Mouse (Mus musculus) heart, adult 2 months (tissue): Measurements from ENCODE around the gene Ptpn23. TPM values are rescaled to one million over a fixed set of nuclear protein-coding genes. Genes with fewer than 3 reads are reported as not detected.

Experiments used
- DNase-seq, 2 experiments: peaks; one replicate each; pipeline ENCODE4 v3.0.0; 2021
- H3K27ac ChIP-seq: fragments of 200-600 bp; 2 replicates; pipeline ENCODE4 v1.8.1; 2022
- H3K27me3 ChIP-seq: fragments of 200-500 bp; 2 replicates; pipeline ENCODE4 v1.6.1; 2012; ENCODE audit warnings: mild to moderate bottlenecking, low read length, inconsistent platforms, mixed read lengths; ENCODE audit not compliant: control insufficient read depth, insufficient read depth
- H3K36me3 ChIP-seq: fragments of 200-500 bp; 2 replicates; pipeline ENCODE4 v1.6.1; 2012; ENCODE audit warnings: low read length, inconsistent platforms; ENCODE audit not compliant: control insufficient read depth, insufficient read depth
- H3K4me1 ChIP-seq: fragments of 200-500 bp; 2 replicates; pipeline ENCODE4 v1.6.1; 2011; ENCODE audit warnings: low read length; ENCODE audit not compliant: control insufficient read depth, insufficient read depth
- H3K4me3 ChIP-seq: fragments of 200-600 bp; 2 replicates; pipeline ENCODE4 v1.8.1; 2022
- H3K79me2 ChIP-seq: fragments of 200-500 bp; replicated peaks from 2 replicates; pipeline ENCODE4 v1.6.1; 2012; ENCODE audit warnings: mild to moderate bottlenecking, inconsistent platforms, low read length, moderate library complexity, mixed read lengths; ENCODE audit not compliant: control insufficient read depth, insufficient read depth
- H3K9ac ChIP-seq: fragments of 200-500 bp; 2 replicates; pipeline ENCODE4 v1.6.1; 2012; ENCODE audit warnings: low read depth, mild to moderate bottlenecking, control low read depth, inconsistent platforms, low read length, mixed read lengths
- CTCF ChIP-seq: fragments of 200-600 bp; IDR thresholded peaks from 2 replicates; pipeline ENCODE4 v1.8.1; 2022; ENCODE audit warnings: antibody characterized with exemption, mild to moderate bottlenecking, moderate library complexity
- EP300 ChIP-seq: fragments of 200-500 bp; IDR thresholded peaks from 2 replicates; pipeline ENCODE4 v1.6.1; 2011; ENCODE audit warnings: low read depth, low read length, control low read depth; ENCODE audit not compliant: insufficient read depth
- POLR2A ChIP-seq: fragments of 200-500 bp; IDR thresholded peaks from 2 replicates; pipeline ENCODE4 v1.6.1; 2011; ENCODE audit warnings: mild to moderate bottlenecking, low read depth, low read length, control low read depth; ENCODE audit not compliant: insufficient read depth
- WGBS: fragments of 180-500 bp; shearing (Covaris S2); methylation state at CpG from one replicate; pipeline ENCODE4 v1.1.7; 2018; 5-methylcytosine and 5-hydroxymethylcytosine counted together
- intact Hi-C: fragments of 180-260 bp; cut with DNase I; formaldehyde crosslinking; loops from one replicate; pipeline ENCODE4 v1.15.1; 2025
- polyA plus RNA-seq: library from polyadenylated mRNA; depleted of rRNA; stranded (reverse); fragments of >200 nt; gene quantifications from 2 replicates; pipeline ENCODE4 v1.2.3, GENCODE M21; 2012; rRNA removed
- total RNA-seq, 2 experiments: library from RNA; stranded (reverse); gene quantifications; 2 replicates each; pipeline ENCODE4 v1.2.3; 2021

Gene Ptpn23
- total and polyA plus RNA-seq, 3 experiments, result 12.9 to 15.4 (median 15.2) TPM

DNA sequence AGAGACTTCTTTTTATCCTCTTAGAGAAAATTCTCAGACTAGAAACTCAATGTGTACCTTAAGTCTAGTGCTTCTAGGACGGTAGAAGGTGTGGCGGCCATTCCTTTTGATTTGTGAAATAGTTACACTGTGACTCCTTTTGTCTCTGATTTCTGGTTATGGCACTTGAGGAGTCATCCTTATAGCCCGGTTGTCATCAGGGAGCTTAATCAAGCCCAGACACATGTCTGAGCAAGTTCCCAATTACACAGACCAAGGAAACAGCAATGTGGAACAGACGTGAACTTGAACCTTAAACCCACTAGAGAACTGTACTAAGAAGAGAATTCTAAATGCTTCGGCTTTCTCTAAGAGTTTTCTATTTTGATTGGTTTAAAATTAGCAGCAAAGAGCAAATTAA is 57.8 kb downstream of the Ptpn23 start:
- no peak overlapping the region for H3K27ac ChIP-seq
- no peaks in the 10 kb centered on the region for H3K36me3 ChIP-seq
- no peak for TF ChIP-seq EP300
- no peak for TF ChIP-seq CTCF
- no peak for TF ChIP-seq POLR2A
- H3K4me1 ChIP-seq, result no peaks in the 10 kb centered on the region; the same call in 1 of the 2 replicates
- no peaks in the 10 kb centered on the region; the same call in 1 of the 2 replicates for H3K79me2 ChIP-seq
- intact Hi-C loops, result no loop called here
- 92% methylated on average over 5 of the region's 5 CpGs for WGBS
- no peak overlapping the region for H3K4me3 ChIP-seq
- no peak for DNase-seq
- H3K9ac ChIP-seq, result no peak overlapping the region
- H3K27me3 ChIP-seq, result no peaks in the 10 kb centered on the region

DNA sequence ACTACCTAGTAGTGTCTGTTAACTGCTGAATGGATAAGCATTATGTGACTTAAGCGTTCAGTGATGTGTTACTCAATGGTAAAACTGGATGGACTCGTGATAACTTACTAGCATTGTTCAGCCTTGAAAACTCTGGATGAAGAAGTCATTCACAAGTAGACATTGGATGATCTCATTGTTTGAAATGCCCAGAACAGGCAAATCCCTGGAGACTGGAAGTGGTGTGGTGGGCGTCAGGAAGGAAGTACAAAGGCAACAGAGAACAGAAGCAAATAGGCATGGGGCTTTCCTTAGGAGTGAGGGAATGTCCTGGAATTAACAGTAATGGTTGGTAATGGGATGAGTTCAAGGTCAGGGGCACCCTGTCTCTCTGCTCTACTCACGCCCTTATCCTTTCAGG is 59.1 kb downstream of the Ptpn23 start:
- Histone ChIP-seq H3K4me1 (no peaks in the 10 kb centered on the region; the same call in 1 of the 2 replicates), H3K36me3 (no peaks in the 10 kb centered on the region), H3K27me3 (no peaks in the 10 kb centered on the region), H3K4me3 (no peak overlapping the region), H3K79me2 (no peaks in the 10 kb centered on the region; the same call in 1 of the 2 replicates), H3K27ac (no peak overlapping the region), H3K9ac (no peak overlapping the region)
- TF ChIP-seq POLR2A (no peak), EP300 (no peak), CTCF (no peak)
- 55% methylated on average over 4 of the region's 4 CpGs for WGBS
- DNase-seq, result no peak
- intact Hi-C loops, result no loop called here

DNA sequence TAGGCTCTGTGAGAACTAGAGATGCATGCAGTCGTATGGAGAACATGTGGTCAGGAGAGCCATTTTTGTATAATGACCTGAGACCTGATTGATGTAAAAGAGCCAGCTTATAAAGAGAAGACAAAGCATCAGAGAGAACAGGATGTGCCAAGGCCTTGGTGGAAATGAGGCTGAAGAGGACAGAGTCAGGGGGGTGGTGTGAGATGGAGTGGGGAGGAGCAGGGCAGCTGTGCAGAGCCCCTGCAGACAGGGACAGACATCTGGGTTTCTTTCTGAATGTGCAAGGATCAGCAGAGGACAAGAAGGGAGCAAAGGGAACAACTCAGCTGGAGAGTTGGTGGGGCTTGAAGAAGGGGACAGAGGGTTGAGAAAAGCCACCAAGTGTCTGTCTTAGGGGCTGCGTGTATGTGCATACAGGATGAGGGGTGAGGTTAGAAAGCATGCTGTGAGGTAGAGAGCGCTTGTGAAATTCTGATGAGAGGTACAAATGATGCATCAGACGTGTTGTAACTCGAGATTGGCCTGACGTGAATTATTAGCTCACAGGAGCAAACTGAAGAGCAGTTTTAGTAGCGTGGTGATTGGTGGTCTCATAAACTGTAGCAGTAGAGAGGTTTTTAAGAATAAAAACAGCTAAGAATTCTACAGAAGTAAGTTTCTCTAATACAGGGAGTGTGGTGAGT is 62.8 kb downstream of the Ptpn23 start:
- Histone ChIP-seq H3K27me3 (no peaks in the 10 kb centered on the region), H3K4me3 (no peak overlapping the region), H3K79me2 (no peaks in the 10 kb centered on the region; the same call in none of the 2 replicates), H3K9ac (no peak overlapping the region), H3K27ac (no peak overlapping the region), H3K4me1 (no peaks in the 10 kb centered on the region; the same call in 1 of the 2 replicates), H3K36me3 (no peaks in the 10 kb centered on the region)
- WGBS, result 82% methylated on average over 7 of the region's 7 CpGs
- intact Hi-C loops, result no loop called here
- TF ChIP-seq EP300, result no peak
- TF ChIP-seq CTCF, result no peak
- no peak for TF ChIP-seq POLR2A
- DNase-seq, result no peak

DNA sequence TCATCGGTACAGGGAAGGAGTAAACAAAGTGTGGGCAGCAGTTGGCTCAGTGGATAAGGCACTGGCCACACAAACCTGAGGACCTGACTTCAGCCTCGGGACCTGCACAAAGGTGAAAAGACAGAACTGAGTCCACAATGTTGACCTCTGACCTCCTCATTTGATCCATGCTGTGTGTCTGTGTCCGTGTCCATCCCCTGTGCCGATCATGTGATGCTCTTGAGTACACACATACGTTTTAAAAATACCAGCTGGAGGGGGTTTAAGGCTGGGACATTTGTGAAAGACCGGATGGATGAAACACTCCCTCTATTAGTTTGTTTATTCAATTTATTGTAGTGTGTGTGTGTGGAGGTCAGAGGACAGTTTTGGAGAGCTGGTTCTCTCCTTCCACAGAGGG is 64.2 kb downstream of the Ptpn23 start:
- no peak for DNase-seq
- H3K36me3 ChIP-seq, result no peaks in the 10 kb centered on the region
- no peaks in the 10 kb centered on the region for H3K27me3 ChIP-seq
- TF ChIP-seq EP300 (no peak), POLR2A (no peak), CTCF (no peak)
- H3K4me1 ChIP-seq, result no peaks in the 10 kb centered on the region; the same call in 1 of the 2 replicates
- no peak overlapping the region for H3K27ac ChIP-seq
- WGBS, result 79% methylated on average over 6 of the region's 6 CpGs
- no peaks in the 10 kb centered on the region; the same call in none of the 2 replicates for H3K79me2 ChIP-seq
- intact Hi-C loops, result no loop called here
- H3K4me3 ChIP-seq, result no peak overlapping the region
- no peak overlapping the region for H3K9ac ChIP-seq

GRCm38 (mm10) chr9:110342008-110342407 is 66.0 kb downstream of the Ptpn23 start:
- H3K36me3 ChIP-seq, result no peaks in the 10 kb centered on the region
- H3K9ac ChIP-seq, result no peak overlapping the region
- no peak overlapping the region for H3K4me3 ChIP-seq
- intact Hi-C loops, result no loop called here
- no peaks in the 10 kb centered on the region; the same call in 1 of the 2 replicates for H3K4me1 ChIP-seq
- no peak overlapping the region for H3K27ac ChIP-seq
- H3K79me2 ChIP-seq, result no peaks in the 10 kb centered on the region; the same call in none of the 2 replicates
- TF ChIP-seq POLR2A (no peak), CTCF (no peak), EP300 (no peak)
- DNase-seq, result no peak
- H3K27me3 ChIP-seq, result no peaks in the 10 kb centered on the region
- 73% methylated on average over 8 of the region's 8 CpGs for WGBS

DNA sequence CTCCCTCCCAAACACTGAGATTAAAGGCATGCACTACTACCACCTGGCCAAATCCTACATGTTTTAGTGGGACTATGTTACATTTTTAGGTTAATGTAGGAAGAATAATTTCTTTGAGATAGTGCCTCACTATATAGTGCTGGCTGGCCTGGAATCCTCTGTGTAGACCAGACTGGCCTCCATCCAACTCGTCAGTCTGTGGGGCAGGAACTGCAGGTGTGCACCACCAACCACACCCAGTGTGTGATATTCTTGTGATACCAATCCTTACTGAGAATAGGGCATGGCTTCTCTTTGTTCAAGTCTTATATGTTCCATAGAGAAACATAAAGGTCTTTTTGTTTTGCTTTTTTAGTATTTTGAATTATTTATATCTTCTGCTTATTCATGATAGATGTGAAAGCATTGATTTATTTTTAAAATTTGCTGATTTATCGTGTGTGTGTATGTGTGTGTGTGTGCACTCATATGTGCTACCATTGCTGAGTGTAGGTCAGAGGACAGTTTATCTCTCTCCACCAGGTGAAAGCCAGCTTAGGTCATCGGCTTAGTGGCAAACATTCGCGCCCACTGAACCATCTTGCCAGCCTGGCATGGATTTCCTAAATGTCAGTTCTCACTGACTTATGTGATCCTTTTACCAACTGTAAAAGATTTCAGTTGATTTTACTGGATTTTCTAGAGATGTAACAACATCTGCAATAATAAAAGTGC is 67.8 kb downstream of the Ptpn23 start:
- 79% methylated on average over 5 of the region's 5 CpGs for WGBS
- intact Hi-C loops, result no loop called here

More for the DNA sequence above, 67.8 kb downstream of the Ptpn23 start:
- no peak for TF ChIP-seq CTCF
- TF ChIP-seq EP300, result no peak
- TF ChIP-seq POLR2A, result no peak
- Histone ChIP-seq H3K9ac (no peak overlapping the region), H3K4me1 (no peaks in the 10 kb centered on the region; the same call in 1 of the 2 replicates), H3K79me2 (peaks cover 1% of the 10 kb centered on the region; the same call in 1 of the 2 replicates), H3K27me3 (no peaks in the 10 kb centered on the region), H3K27ac (no peak overlapping the region), H3K4me3 (no peak overlapping the region), H3K36me3 (no peaks in the 10 kb centered on the region)
- DNase-seq, result no peak

Other genes starting within 250 kb of the Ptpn23 start
- gene Cspg5, start 164.4 kb downstream of the Ptpn23 start, total RNA-seq, result under 1 TPM; 0.21 to 0.23 TPM
- gene Cspg5, start 164.4 kb downstream of the Ptpn23 start, polyA plus RNA-seq, result 0.15 and 0.29 TPM in 2 replicates
- 1 to 10 TPM; 2.2 to 2.3 TPM for gene Elp6, start 103.0 kb downstream of the Ptpn23 start, total RNA-seq
- 4.5 and 4.7 TPM in 2 replicates for gene Elp6, start 103.0 kb downstream of the Ptpn23 start, polyA plus RNA-seq
- 10 to 100 TPM; 28.0 to 33.1 TPM for gene Scap, start 74.9 kb downstream of the Ptpn23 start, total RNA-seq
- gene Scap, start 74.9 kb downstream of the Ptpn23 start, polyA plus RNA-seq, result 16.0 and 17.5 TPM in 2 replicates
- not detected for gene Ngp, start 11.5 kb upstream of the Ptpn23 start, total RNA-seq
- 0.94 and 0.96 TPM in 2 replicates for gene Ngp, start 11.5 kb upstream of the Ptpn23 start, polyA plus RNA-seq
- 10 to 100 TPM; 11.4 to 12.0 TPM for gene Klhl18, start 68.5 kb upstream of the Ptpn23 start, total RNA-seq
- gene Klhl18, start 68.5 kb upstream of the Ptpn23 start, polyA plus RNA-seq, result 13.0 and 18.2 TPM in 2 replicates
- under 1 TPM; 0.10 to 0.43 TPM for gene Kif9, start 68.7 kb upstream of the Ptpn23 start, total RNA-seq
- gene Kif9, start 68.7 kb upstream of the Ptpn23 start, polyA plus RNA-seq, result 0.39 and 0.41 TPM in 2 replicates
- gene Setd2, start 124.4 kb upstream of the Ptpn23 start, total RNA-seq, result 10 to 100 TPM; 36.4 to 37.7 TPM
- gene Setd2, start 124.4 kb upstream of the Ptpn23 start, polyA plus RNA-seq, result 22.4 and 34.1 TPM in 2 replicates
- gene Nradd, start 216.2 kb upstream of the Ptpn23 start, total RNA-seq, result 1 to 10 TPM; 1.3 to 1.4 TPM
- gene Nradd, start 216.2 kb upstream of the Ptpn23 start, polyA plus RNA-seq, result 2.7 and 2.9 TPM in 2 replicates
- 1 to 10 TPM; 7.6 to 8.5 TPM for gene Nbeal2, start 245.9 kb upstream of the Ptpn23 start, total RNA-seq
- 18.4 and 18.8 TPM in 2 replicates for gene Nbeal2, start 245.9 kb upstream of the Ptpn23 start, polyA plus RNA-seq
- 10 to 100 TPM; 54.1 to 66.1 TPM for gene Ccdc12, start 248.3 kb upstream of the Ptpn23 start, total RNA-seq
- gene Ccdc12, start 248.3 kb upstream of the Ptpn23 start, polyA plus RNA-seq, result 91.3 and 94.8 TPM in 2 replicates